Mouse (Mus musculus) brown adipose tissue, adult 24 weeks (tissue): ENCODE results near the gene Atl2. TPM values are rescaled to one million over a fixed set of nuclear protein-coding genes. Genes with fewer than 3 reads are reported as not detected.
A peak's percentile ranks its signal among the peaks of the same experiment; 100 is the strongest.

ENCODE experiments used
- H3K27ac ChIP-seq: fragments of 200-500 bp; replicated peaks from 2 replicates; pipeline ENCODE4 v1.5.1; 2012; ENCODE audit warnings: low read depth, mild to moderate bottlenecking, low read length
- H3K4me1 ChIP-seq: fragments of 200-500 bp; 2 replicates; pipeline ENCODE4 v1.6.1; 2012; ENCODE audit warnings: low read length, mixed read lengths; ENCODE audit not compliant: control insufficient read depth, insufficient read depth, insufficient read length
- H3K4me3 ChIP-seq: fragments of 200-500 bp; 2 replicates; pipeline ENCODE4 v1.5.1; 2012; ENCODE audit warnings: low read depth, mild to moderate bottlenecking, low read length, moderate library complexity; ENCODE audit not compliant: insufficient read depth
- polyA plus RNA-seq: library from polyadenylated mRNA; stranded (reverse); fragments of >200 nt; gene quantifications from 2 replicates; pipeline ENCODE4 v1.2.4, GENCODE M21; 2012; ENCODE audit not compliant: missing spikeins, insufficient read depth, insufficient read length

Atl2 gene
- polyA plus RNA-seq, 1 experiment = 38.1 TPM

- H3K4me3 ChIP-seq = no peak overlapping the region
- no peak overlapping the region for H3K27ac ChIP-seq
- H3K4me1 ChIP-seq = no peaks in the 10 kb centered on the region
Observed at GRCm38 (mm10) chr17:79864503-79864902, 31.4 kb downstream of the Atl2 start.

GRCm38 (mm10) chr17:79862038-79862437, 33.9 kb downstream of the Atl2 start:
- no peaks in the 10 kb centered on the region for H3K4me1 ChIP-seq
- H3K27ac ChIP-seq = no peak overlapping the region
- no peak overlapping the region for H3K4me3 ChIP-seq

GRCm38 (mm10) chr17:79855533-79855932, 40.4 kb downstream of the Atl2 start:
- no peaks in the 10 kb centered on the region for H3K4me1 ChIP-seq

GRCm38 (mm10) chr17:79848385-79848784, 47.5 kb downstream of the Atl2 start:
- Histone ChIP-seq H3K4me3 (no peak overlapping the region), H3K4me1 (no peaks in the 10 kb centered on the region), H3K27ac (no peak overlapping the region)

More at GRCm38 (mm10) chr17:79855533-79855932, 40.4 kb downstream of the Atl2 start:
- Histone ChIP-seq H3K27ac (no peak overlapping the region), H3K4me3 (no peak overlapping the region)

GRCm38 (mm10) chr17:79846182-79846581, 49.7 kb downstream of the Atl2 start:
- Histone ChIP-seq H3K27ac (no peak overlapping the region), H3K4me3 (no peak overlapping the region)

DNA sequence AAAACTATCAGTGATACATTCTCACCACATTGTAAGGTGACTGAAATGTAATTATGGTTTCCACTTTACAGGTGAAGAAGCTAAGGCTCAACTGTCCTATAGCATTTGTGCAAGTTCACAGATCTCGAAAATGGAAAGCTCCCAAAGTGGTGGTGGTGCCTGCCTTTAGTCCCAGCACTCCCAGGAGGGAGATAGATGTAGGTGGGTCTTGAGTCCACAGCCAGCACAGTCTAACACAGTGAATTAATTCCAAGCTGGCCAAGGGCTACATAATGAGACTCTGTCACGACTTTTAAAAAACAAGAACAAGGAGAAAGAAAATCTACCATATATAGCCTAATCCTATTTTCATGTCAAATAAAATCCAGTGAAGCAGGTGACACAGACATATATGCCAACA, 50.2 kb downstream of the Atl2 start:
- Histone ChIP-seq H3K27ac (no peak overlapping the region), H3K4me1 (no peaks in the 10 kb centered on the region), H3K4me3 (no peak overlapping the region)

More at GRCm38 (mm10) chr17:79846182-79846581, 49.7 kb downstream of the Atl2 start:
- H3K4me1 ChIP-seq = no peaks in the 10 kb centered on the region

- Histone ChIP-seq H3K4me1 (no peaks in the 10 kb centered on the region; the same call in 1 of the 2 replicates), H3K27ac (no peak overlapping the region), H3K4me3 (no peak overlapping the region)
Observed at GRCm38 (mm10) chr17:79840254-79841238, 55.4 kb downstream of the Atl2 start.

GRCm38 (mm10) chr17:79836978-79837377, 58.9 kb downstream of the Atl2 start:
- Histone ChIP-seq H3K27ac (no peak overlapping the region), H3K4me1 (peaks cover 3% of the 10 kb centered on the region; the same call in 1 of the 2 replicates), H3K4me3 (no peak overlapping the region)

DNA sequence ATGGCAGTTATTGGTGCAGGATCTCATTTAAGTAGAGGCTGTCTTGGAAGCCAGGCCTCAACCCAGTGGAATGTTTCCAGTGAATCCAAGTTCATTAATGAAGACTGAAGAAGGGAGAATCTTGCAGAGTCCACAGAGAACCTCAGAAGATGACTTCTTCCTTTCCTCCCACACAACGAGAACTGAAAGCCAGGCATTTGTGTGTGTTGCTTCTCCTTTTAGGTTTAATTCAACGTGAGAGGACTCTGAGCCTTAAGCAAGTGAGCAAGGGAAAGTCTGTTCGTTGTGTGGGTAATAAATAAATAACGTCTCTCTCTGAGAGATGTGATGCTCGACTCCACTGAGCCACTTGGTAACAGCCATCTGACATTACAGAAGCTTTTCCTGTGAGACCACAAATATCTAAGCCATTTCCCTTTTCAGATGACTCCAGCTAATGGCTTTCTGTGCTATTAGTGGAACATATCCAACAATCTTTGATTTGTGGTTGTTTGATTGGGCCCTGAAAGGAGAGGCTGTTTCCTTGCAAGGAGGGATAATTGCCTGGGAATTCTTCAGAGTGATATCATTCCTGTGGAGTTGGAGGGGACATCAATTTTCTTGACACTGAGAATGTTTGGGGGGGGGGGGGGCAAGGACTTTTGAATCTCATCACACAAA, 60.1 kb downstream of the Atl2 start:
- Histone ChIP-seq H3K4me3 (no peak overlapping the region), H3K4me1 (peaks cover 3% of the 10 kb centered on the region; the same call in 1 of the 2 replicates), H3K27ac (peak overlapping the region; percentile 55; the same call in 1 of the 2 replicates)

GRCm38 (mm10) chr17:79832284-79832683, 63.6 kb downstream of the Atl2 start:
- H3K4me3 ChIP-seq = no peak overlapping the region
- H3K4me1 ChIP-seq = peaks cover 3% of the 10 kb centered on the region; the same call in 1 of the 2 replicates
- H3K27ac ChIP-seq = no peak overlapping the region

GRCm38 (mm10) chr17:79826482-79827034, 69.4 kb downstream of the Atl2 start:
- Histone ChIP-seq H3K27ac (no peak overlapping the region), H3K4me3 (no peak overlapping the region), H3K4me1 (peaks cover 9% of the 10 kb centered on the region)

- Histone ChIP-seq H3K4me3 (no peak overlapping the region), H3K27ac (no peak overlapping the region), H3K4me1 (peaks cover 10% of the 10 kb centered on the region)
Observed at GRCm38 (mm10) chr17:79825241-79826030, 70.5 kb downstream of the Atl2 start.

DNA sequence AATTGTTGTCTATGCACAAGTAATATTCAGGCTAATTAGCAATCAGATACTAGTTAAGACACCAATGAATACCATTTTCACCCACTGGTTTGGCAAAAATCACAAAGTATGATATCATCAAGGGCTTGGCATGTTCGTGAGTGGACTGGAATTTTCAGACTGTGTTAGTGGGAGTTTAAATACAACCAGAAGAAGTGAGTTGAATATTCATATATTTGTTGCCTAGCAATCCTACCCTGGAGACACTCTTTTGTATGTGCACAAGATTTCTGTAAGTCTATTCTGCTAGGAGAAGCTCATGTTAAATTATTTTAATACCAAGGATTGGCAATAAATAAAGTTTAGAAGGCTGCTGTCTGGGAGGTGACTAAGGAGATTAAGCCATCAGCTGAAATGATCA, 71.5 kb downstream of the Atl2 start:
- peaks cover 10% of the 10 kb centered on the region for H3K4me1 ChIP-seq
- H3K4me3 ChIP-seq = no peak overlapping the region
- no peak overlapping the region for H3K27ac ChIP-seq

- Histone ChIP-seq H3K4me1 (peaks cover 3% of the 10 kb centered on the region; the same call in 1 of the 2 replicates), H3K27ac (no peak overlapping the region), H3K4me3 (no peak overlapping the region)
Observed at GRCm38 (mm10) chr17:79818884-79819283, 77.0 kb downstream of the Atl2 start.
